Mouse (Mus musculus): ENCODE measurements around the gene Tmem206.

GRCm38 (mm10) chr1:191362412-191362811 lies 36.7 kb downstream of the Tmem206 start:
- TF ChIP-seq CTCF (IDR thresholded peaks at IDR 0.05; ENCODE audit: low read depth) (no peak), EP300 (IDR thresholded peaks at IDR 0.05; ENCODE audit: low read depth) (no peak)

Data from liver, postnatal 0 days (tissue).